Mouse (Mus musculus) G1E (cell line): ENCODE measurements around the gene Gm15737. TPM values are rescaled to one million over a fixed set of nuclear protein-coding genes. Genes with fewer than 3 reads are reported as not detected.

Experiments
- ATAC-seq: 2 replicates; pipeline ENCODE4 v1.8.0; 2016; ENCODE audit warnings: mild to moderate bottlenecking; ENCODE audit not compliant: insufficient number of reproducible peaks, poor library complexity, low FRiP score, severe bottlenecking; ENCODE audit errors: extremely low read depth
- DNase-seq: peaks from one replicate; pipeline ENCODE4 v3.0.0; 2012; ENCODE audit warnings: low spot score
- H3K27me3 ChIP-seq: 2 replicates; pipeline ENCODE4 v1.6.1; 2012; ENCODE audit warnings: mild to moderate bottlenecking, low read length, inconsistent platforms; ENCODE audit not compliant: insufficient read depth
- H3K36me3 ChIP-seq: replicated peaks from 2 replicates; pipeline ENCODE3; 2012; ENCODE audit warnings: mild to moderate bottlenecking, inconsistent platforms
- H3K4me1 ChIP-seq: 2 replicates; pipeline ENCODE4 v1.6.1; 2012; ENCODE audit warnings: low read depth, low read length, inconsistent platforms, mixed read lengths; ENCODE audit not compliant: insufficient read depth
- H3K4me3 ChIP-seq: 2 replicates; pipeline ENCODE4 v1.5.1; 2012; ENCODE audit warnings: low read depth, mild to moderate bottlenecking, inconsistent platforms, low read length, moderate library complexity, mixed read lengths
- H3K9me3 ChIP-seq: replicated peaks from 2 replicates; pipeline ENCODE4 v1.6.1; 2012; ENCODE audit warnings: inconsistent platforms
- CTCF ChIP-seq: IDR thresholded peaks from 2 replicates; pipeline ENCODE4 v1.5.1; 2012; ENCODE audit warnings: low read depth, low read length, inconsistent platforms, mixed read lengths
- GATA1 ChIP-seq: IDR thresholded peaks from 2 replicates; pipeline ENCODE4 v1.6.1; 2012; ENCODE audit warnings: borderline replicate concordance, low read length, inconsistent platforms, mixed read lengths
- GATA2 ChIP-seq: IDR thresholded peaks from 2 replicates; pipeline ENCODE4 v1.6.1; 2012; ENCODE audit warnings: low read depth, low read length, inconsistent platforms, borderline replicate concordance
- POLR2AphosphoS5 ChIP-seq: IDR thresholded peaks from 2 replicates; pipeline ENCODE4 v1.6.1; 2012; ENCODE audit warnings: low read depth, low read length, inconsistent platforms; ENCODE audit not compliant: insufficient replicate concordance
- TAL1 ChIP-seq: conservative IDR thresholded peaks from 2 replicates; pipeline ENCODE4 v1.6.1; 2012; ENCODE audit warnings: low read depth, low read length, inconsistent platforms, mixed read lengths
- polyA plus RNA-seq: library from polyadenylated mRNA; stranded (reverse); fragments of >175 nt; gene quantifications from 2 replicates; pipeline ENCODE4 v1.2.3, GENCODE M21; 2012
- total RNA-seq, 2 experiments: library from RNA; stranded (forward) in 1 of 2; stranded (reverse) in 1 of 2; fragments of 200-1000 nt in 1 of 2; fragments of >200 nt in 1 of 2; fragmentation: Nextera tagmentation in 1 of 2; gene quantifications; 2 replicates each; pipeline ENCODE4 v1.2.3; 2014 to 2017

The Gm15737 gene
- not detected in 2 replicates for total RNA-seq (2014; fragmentation: Nextera tagmentation)
- total RNA-seq (2017) = 0.05 and 0.06 TPM in 2 replicates
- not detected in 2 replicates for polyA plus RNA-seq

- DNase-seq (no peak), ATAC-seq (no peak)
- H3K4me1 ChIP-seq = no peaks in the 10 kb centered on the region
- no peaks in the 10 kb centered on the region for H3K36me3 ChIP-seq
- H3K9me3 ChIP-seq = peaks cover 18% of the 10 kb centered on the region
- TF ChIP-seq POLR2AphosphoS5 = no peak
- no peak for TF ChIP-seq GATA1
- TF ChIP-seq CTCF = no peak
- TF ChIP-seq GATA2 = no peak
- no peak for TF ChIP-seq TAL1
- no peaks in the 10 kb centered on the region for H3K27me3 ChIP-seq
- no peak within 1 kb of the TSS for H3K4me3 ChIP-seq
Observed at GRCm38 (mm10) chr6:92869089-92869581, at the start of gene Gm15737. TSS of gene Gm15737 (plus strand) at chr6:92869357.

- Histone ChIP-seq H3K9me3 (peaks cover 6% of the 10 kb centered on the region), H3K36me3 (no peaks in the 10 kb centered on the region), H3K4me1 (no peaks in the 10 kb centered on the region), H3K4me3 (no peak overlapping the region), H3K27me3 (no peaks in the 10 kb centered on the region)
- DNase-seq (no peak), ATAC-seq (no peak)
- TF ChIP-seq POLR2AphosphoS5 (no peak), GATA2 (no peak), CTCF (no peak), GATA1 (no peak), TAL1 (no peak)
Observed at GRCm38 (mm10) chr6:92821606-92822005, 47.6 kb upstream of the Gm15737 start.

GRCm38 (mm10) chr6:92822006-92822405 is 47.2 kb upstream of the Gm15737 start:
- no peaks in the 10 kb centered on the region for H3K4me1 ChIP-seq
- TF ChIP-seq GATA2 = no peak
- peaks cover 6% of the 10 kb centered on the region for H3K9me3 ChIP-seq
- H3K36me3 ChIP-seq = no peaks in the 10 kb centered on the region
- DNase-seq (no peak), ATAC-seq (no peak)
- H3K4me3 ChIP-seq = no peak overlapping the region
- H3K27me3 ChIP-seq = no peaks in the 10 kb centered on the region

- ATAC-seq (no peak), DNase-seq (no peak)
- no peaks in the 10 kb centered on the region for H3K36me3 ChIP-seq
- no peaks in the 10 kb centered on the region for H3K27me3 ChIP-seq
- peaks cover 9% of the 10 kb centered on the region for H3K9me3 ChIP-seq
- no peak overlapping the region for H3K4me3 ChIP-seq
- no peaks in the 10 kb centered on the region for H3K4me1 ChIP-seq
- no peak for TF ChIP-seq GATA2
- no peak for TF ChIP-seq CTCF
Observed at GRCm38 (mm10) chr6:92823991-92824390, 45.2 kb upstream of the Gm15737 start.

GRCm38 (mm10) chr6:92826561-92826960 is 42.6 kb upstream of the Gm15737 start:
- H3K27me3 ChIP-seq = no peaks in the 10 kb centered on the region
- no peak for TF ChIP-seq TAL1
- TF ChIP-seq GATA2 = no peak
- TF ChIP-seq GATA1 = no peak
- TF ChIP-seq CTCF = no peak
- no peak for TF ChIP-seq POLR2AphosphoS5

GRCm38 (mm10) chr6:92827360-92827759 is 41.8 kb upstream of the Gm15737 start:
- Histone ChIP-seq H3K4me1 (no peaks in the 10 kb centered on the region), H3K4me3 (no peak overlapping the region), H3K36me3 (no peaks in the 10 kb centered on the region), H3K27me3 (no peaks in the 10 kb centered on the region), H3K9me3 (peaks cover 9% of the 10 kb centered on the region)
- DNase-seq = no peak
- ATAC-seq = no peak
- no peak for TF ChIP-seq GATA2
- TF ChIP-seq GATA1 = no peak
- no peak for TF ChIP-seq POLR2AphosphoS5
- no peak for TF ChIP-seq TAL1
- TF ChIP-seq CTCF = no peak

More at GRCm38 (mm10) chr6:92826561-92826960, 42.6 kb upstream of the Gm15737 start:
- no peak for DNase-seq
- Histone ChIP-seq H3K36me3 (no peaks in the 10 kb centered on the region), H3K4me3 (no peak overlapping the region), H3K9me3 (peaks cover 9% of the 10 kb centered on the region), H3K4me1 (no peaks in the 10 kb centered on the region)
- ATAC-seq = no peak

GRCm38 (mm10) chr6:92829148-92829547 is 40.0 kb upstream of the Gm15737 start:
- no peak for TF ChIP-seq GATA1
- no peak for TF ChIP-seq TAL1
- no peak for TF ChIP-seq CTCF
- TF ChIP-seq POLR2AphosphoS5 = no peak
- TF ChIP-seq GATA2 = no peak
- ATAC-seq (no peak), DNase-seq (no peak)
- no peaks in the 10 kb centered on the region for H3K4me1 ChIP-seq
- no peaks in the 10 kb centered on the region for H3K36me3 ChIP-seq
- no peak overlapping the region for H3K4me3 ChIP-seq
- H3K9me3 ChIP-seq = 0 out of 2 replicates have a peak, but pooled peaks cover 3% of the 10 kb centered on the region
- no peaks in the 10 kb centered on the region for H3K27me3 ChIP-seq
